Mouse (Mus musculus) thymus, postnatal 4 days (tissue): ENCODE data around the gene Mdfi.
A peak's percentile ranks its signal among the peaks of the same experiment; 100 is the strongest.
"Not testable (repeated sequence)": the region's sequence is repeated elsewhere in the genome, so short reads cannot be mapped to it uniquely, and the experiment has no call there.

Experiments
- DNase-seq: peaks from one replicate; pipeline ENCODE4 v3.0.0; 2021

Mdfi gene

GRCm38 (mm10) chr17:47834482-47834767 is at the start of gene Mdfi:
Gene Mdfi, minus strand, starts transcription at chr17:47834691.
- DNase-seq = peak; percentile 41

- DNase-seq = no peak
These were observed 48.6 kb upstream of the Mdfi start for GRCm38 (mm10) chr17:47883099-47883498.

- no peak for DNase-seq
These were observed 46.8 kb upstream of the Mdfi start for GRCm38 (mm10) chr17:47881330-47881729.

- no peak for DNase-seq
These were observed 44.7 kb upstream of the Mdfi start for GRCm38 (mm10) chr17:47879207-47879606.

GRCm38 (mm10) chr17:47878378-47879089 is 44.0 kb upstream of the Mdfi start:
- no peak for DNase-seq

- DNase-seq = no peak
These were observed 43.4 kb upstream of the Mdfi start for GRCm38 (mm10) chr17:47877715-47878377.

GRCm38 (mm10) chr17:47876776-47877714 is 42.6 kb upstream of the Mdfi start:
- DNase-seq = no peak

- DNase-seq = peak; percentile 91
These were observed 38.9 kb upstream of the Mdfi start for GRCm38 (mm10) chr17:47873341-47873791.

GRCm38 (mm10) chr17:47872311-47873011 is 38.0 kb upstream of the Mdfi start:
- no peak for DNase-seq

GRCm38 (mm10) chr17:47869874-47870273 is 35.4 kb upstream of the Mdfi start:
- no peak for DNase-seq

GRCm38 (mm10) chr17:47866037-47866436 is 31.5 kb upstream of the Mdfi start:
- peak; percentile 33 for DNase-seq

GRCm38 (mm10) chr17:47864496-47864895 is 30.0 kb upstream of the Mdfi start:
- peak; percentile 97 for DNase-seq

- no peak for DNase-seq
These were observed 28.9 kb upstream of the Mdfi start for GRCm38 (mm10) chr17:47863437-47863836.

- no peak for DNase-seq
These were observed 28.5 kb upstream of the Mdfi start for GRCm38 (mm10) chr17:47863023-47863422.

- no peak for DNase-seq
These were observed 21.1 kb upstream of the Mdfi start for GRCm38 (mm10) chr17:47855544-47855943.

- no peak for DNase-seq
These were observed 20.4 kb upstream of the Mdfi start for GRCm38 (mm10) chr17:47854908-47855307.

- DNase-seq = no peak
These were observed 19.3 kb upstream of the Mdfi start for GRCm38 (mm10) chr17:47853760-47854159.

GRCm38 (mm10) chr17:47853336-47853735 is 18.8 kb upstream of the Mdfi start:
- DNase-seq = no peak

GRCm38 (mm10) chr17:47851798-47852360 is 17.4 kb upstream of the Mdfi start:
- not testable (repeated sequence) for DNase-seq

GRCm38 (mm10) chr17:47850639-47851314 is 16.3 kb upstream of the Mdfi start:
- no peak for DNase-seq

GRCm38 (mm10) chr17:47850035-47850434 is 15.5 kb upstream of the Mdfi start:
- DNase-seq = no peak

GRCm38 (mm10) chr17:47847985-47848384 is 13.5 kb upstream of the Mdfi start:
- no peak for DNase-seq
